Mouse (Mus musculus) gastrocnemius, adult 2 months (tissue): ENCODE measurements around the gene Colec11. TPM values are rescaled to one million over a fixed set of nuclear protein-coding genes. Genes with fewer than 3 reads are reported as not detected.

ENCODE experiments used
- DNase-seq: peaks from one replicate; pipeline ENCODE4 v3.0.0; 2022
- H3K27ac ChIP-seq: fragments of 200-600 bp; 2 replicates; pipeline ENCODE4 v1.8.1; 2022; ENCODE audit warnings: mild to moderate bottlenecking
- H3K4me3 ChIP-seq: fragments of 200-600 bp; 2 replicates; pipeline ENCODE4 v1.8.1; 2022; ENCODE audit warnings: mild to moderate bottlenecking, moderate library complexity
- CTCF ChIP-seq: fragments of 200-600 bp; IDR thresholded peaks from 2 replicates; pipeline ENCODE4 v1.8.1; 2022; ENCODE audit warnings: antibody characterized with exemption, mild to moderate bottlenecking, moderate library complexity
- intact Hi-C: fragments of 180-260 bp; cut with DNase I; formaldehyde crosslinking; loops from one replicate; pipeline ENCODE4 v1.15.1; 2025
- total RNA-seq, 2 experiments: library from RNA; stranded (reverse); gene quantifications; 2 replicates each; pipeline ENCODE4 v1.2.3; 2021

Colec11 gene
- total RNA-seq, 2 experiments from 2014 or later, result 0.28 to 0.56 TPM

DNA sequence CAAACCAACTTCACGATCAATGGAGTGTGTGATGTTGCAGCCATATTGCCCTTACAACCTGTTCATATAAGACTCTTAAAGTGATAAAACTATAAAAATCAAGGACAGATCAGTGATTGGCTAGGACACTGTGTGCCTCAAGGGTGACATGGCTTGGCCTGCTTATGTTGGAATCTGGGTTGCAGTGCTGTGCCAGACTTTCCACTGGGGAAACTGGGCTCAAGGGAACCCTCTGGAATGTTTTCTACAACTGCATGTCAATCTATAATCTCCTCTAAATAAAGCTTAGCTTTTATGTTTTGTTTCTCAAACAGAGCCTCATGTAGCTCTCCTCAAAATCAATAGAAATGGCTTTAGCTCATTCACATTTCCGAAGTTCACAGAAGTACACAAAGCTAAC is 1.1 kb upstream of the Colec11 start:
- intact Hi-C loops, result no loop called here
- Histone ChIP-seq H3K27ac (no peak overlapping the region), H3K4me3 (no peak overlapping the region)
- no peak for DNase-seq
- TF ChIP-seq CTCF, result no peak

GRCm38 (mm10) chr12:28622641-28623040 is 536 bp downstream of the Colec11 start:
- Histone ChIP-seq H3K4me3 (no peak overlapping the region), H3K27ac (no peak overlapping the region)
- DNase-seq, result no peak
- TF ChIP-seq CTCF, result no peak
- intact Hi-C loops, result no loop called here

- H3K4me3 ChIP-seq, result no peak overlapping the region
- no peak overlapping the region for H3K27ac ChIP-seq
- intact Hi-C loops, result no loop called here
- no peak for TF ChIP-seq CTCF
- DNase-seq, result no peak
Measured at GRCm38 (mm10) chr12:28622167-28622532, 1.0 kb downstream of the Colec11 start.

- Histone ChIP-seq H3K4me3 (no peak overlapping the region), H3K27ac (no peak overlapping the region)
- DNase-seq, result no peak
- no peak for TF ChIP-seq CTCF
- intact Hi-C loops, result no loop called here
Measured at GRCm38 (mm10) chr12:28621451-28622166, 1.6 kb downstream of the Colec11 start.

- TF ChIP-seq CTCF, result no peak
- Histone ChIP-seq H3K4me3 (no peak overlapping the region), H3K27ac (no peak overlapping the region)
- DNase-seq, result no peak
- intact Hi-C loops, result no loop called here
Measured at GRCm38 (mm10) chr12:28617297-28617696, 5.9 kb downstream of the Colec11 start.

DNA sequence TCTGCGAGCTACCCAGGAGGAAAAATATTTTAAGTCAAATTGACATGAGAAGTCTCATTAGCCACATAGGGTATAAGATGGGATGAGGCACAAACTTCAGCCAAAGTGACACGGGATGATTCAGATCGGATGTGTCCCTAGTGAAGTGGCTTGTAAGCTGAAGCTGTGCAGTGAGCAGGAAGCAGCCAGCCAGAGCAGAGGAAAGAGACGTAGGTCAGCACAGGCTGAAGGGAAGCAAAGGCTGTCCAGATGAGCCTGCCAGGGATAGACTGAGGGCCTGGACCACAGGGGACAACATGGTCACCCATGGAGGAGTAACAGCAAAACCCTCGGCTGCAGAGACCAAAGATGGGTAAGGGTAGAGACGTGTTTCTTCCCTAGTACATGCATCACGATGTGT is 8.8 kb downstream of the Colec11 start:
- intact Hi-C loops, result no loop called here
- peak overlapping the region; percentile 33; the same call in 1 of the 2 replicates for H3K4me3 ChIP-seq
- H3K27ac ChIP-seq, result no peak overlapping the region
- no peak for DNase-seq
- no peak for TF ChIP-seq CTCF

DNA sequence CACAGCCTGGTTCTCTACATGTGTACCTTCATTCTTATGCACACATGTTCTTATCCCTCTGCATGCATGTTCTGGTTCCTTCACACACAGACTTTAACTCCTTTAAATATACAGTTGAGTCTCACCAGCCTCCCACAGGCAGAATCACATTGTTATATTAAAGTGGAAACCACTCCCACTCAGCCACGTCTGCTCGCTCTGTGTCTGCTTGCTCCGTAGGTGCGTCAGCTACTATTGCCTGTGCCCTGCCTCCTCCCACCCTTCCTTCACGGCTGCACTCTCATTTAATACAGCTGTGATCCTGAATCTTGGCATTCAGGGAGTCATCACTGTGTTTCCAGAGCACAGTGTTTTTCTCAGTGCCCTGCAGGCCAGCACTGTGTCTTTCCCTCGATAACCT is 10.8 kb downstream of the Colec11 start:
- DNase-seq, result no peak
- Histone ChIP-seq H3K4me3 (no peak overlapping the region), H3K27ac (no peak overlapping the region)
- TF ChIP-seq CTCF, result no peak
- intact Hi-C loops, result no loop called here

- no peak for TF ChIP-seq CTCF
- Histone ChIP-seq H3K27ac (no peak overlapping the region), H3K4me3 (no peak overlapping the region)
- intact Hi-C loops, result no loop called here
- no peak for DNase-seq
Measured at GRCm38 (mm10) chr12:28607546-28608305, 15.5 kb downstream of the Colec11 start.

DNA sequence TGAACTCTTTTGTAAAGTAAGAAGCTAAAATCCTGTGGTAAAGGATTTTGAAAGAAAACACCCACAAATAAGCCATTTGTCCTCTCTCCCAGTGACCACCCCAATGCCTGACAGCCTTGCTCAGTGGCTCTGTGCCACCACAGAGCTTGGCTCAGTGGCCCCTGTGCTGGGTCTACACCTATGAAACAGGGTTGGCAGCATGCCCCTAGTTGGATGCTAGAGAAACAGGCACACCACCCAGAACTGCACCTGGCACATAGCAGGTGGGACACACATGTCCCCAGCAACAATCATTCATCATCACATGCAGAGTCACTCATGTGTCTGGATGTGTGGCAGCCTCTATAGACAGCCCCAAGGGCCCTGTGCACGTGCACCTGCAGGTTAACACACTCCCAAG is 19.7 kb downstream of the Colec11 start:
- no peak overlapping the region for H3K4me3 ChIP-seq
- no peak for TF ChIP-seq CTCF
- DNase-seq, result no peak
- intact Hi-C loops, result no loop called here
- no peak overlapping the region for H3K27ac ChIP-seq

DNA sequence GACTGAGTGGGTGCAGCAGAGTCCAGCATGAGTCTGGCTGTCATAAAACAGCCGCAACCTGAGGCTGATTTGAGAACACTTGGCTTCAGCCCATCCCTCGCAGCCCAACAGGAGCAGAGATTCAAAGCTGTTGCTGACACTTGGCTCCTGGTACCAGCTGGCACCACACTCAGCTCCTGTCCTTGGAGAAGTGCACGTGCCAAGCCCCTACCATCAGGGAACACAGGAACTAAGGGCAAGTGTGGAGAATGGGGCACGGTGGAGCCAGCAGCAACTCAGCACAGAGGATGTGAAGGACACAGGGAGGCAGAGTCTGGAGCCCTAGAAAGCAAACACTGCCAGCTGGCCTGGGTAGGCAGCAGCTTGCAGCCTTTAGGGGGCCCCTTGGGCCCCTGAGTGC is 20.9 kb downstream of the Colec11 start:
- TF ChIP-seq CTCF, result no peak
- intact Hi-C loops, result no loop called here
- Histone ChIP-seq H3K4me3 (no peak overlapping the region), H3K27ac (no peak overlapping the region)
- DNase-seq, result no peak

GRCm38 (mm10) chr12:28598526-28598991 is 24.6 kb downstream of the Colec11 start:
- no peak for DNase-seq
- Histone ChIP-seq H3K27ac (no peak overlapping the region), H3K4me3 (no peak overlapping the region)
- intact Hi-C loops, result no loop called here
- TF ChIP-seq CTCF, result no peak

DNA sequence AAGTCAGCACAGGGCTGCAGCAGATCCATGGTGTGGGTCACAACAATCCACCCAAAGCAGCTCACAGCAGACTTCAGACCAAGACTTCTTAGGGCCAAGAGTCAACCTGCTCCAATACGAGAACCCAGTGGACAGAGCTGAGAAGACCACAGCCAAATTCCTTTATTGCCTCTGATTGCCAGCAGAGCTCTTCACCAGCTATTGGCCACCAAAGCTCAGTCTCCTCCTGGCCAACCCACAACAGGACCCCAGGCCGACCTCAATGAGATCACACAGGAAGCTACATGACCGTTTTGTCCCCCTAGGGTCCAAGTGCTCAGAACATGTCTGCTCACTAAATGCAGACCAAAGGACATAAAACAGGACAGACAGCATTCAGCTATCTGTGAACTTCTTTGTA is 25.1 kb downstream of the Colec11 start:
- intact Hi-C loops, result no loop called here
- Histone ChIP-seq H3K27ac (no peak overlapping the region), H3K4me3 (no peak overlapping the region)
- no peak for DNase-seq
- TF ChIP-seq CTCF, result no peak

DNA sequence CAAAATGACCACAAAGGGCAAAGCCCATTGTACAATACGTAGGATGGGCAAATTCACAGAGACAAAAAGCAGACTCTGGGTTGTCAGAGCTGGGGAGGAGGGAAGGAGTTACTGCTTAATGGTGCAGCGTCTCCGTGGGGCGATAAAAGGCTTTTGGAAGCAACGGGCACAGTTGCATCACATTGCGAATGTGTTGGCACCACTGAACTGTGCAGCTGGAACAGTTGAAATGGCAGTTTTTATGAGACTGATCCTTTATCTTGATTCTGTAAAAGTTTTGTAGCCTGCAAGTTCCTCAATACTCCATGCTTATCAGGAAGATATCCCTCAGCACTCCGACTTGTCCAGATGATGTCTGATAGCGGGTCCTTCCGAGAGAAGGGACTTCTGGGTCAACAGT is 25.5 kb downstream of the Colec11 start:
- no peak for DNase-seq
- intact Hi-C loops, result no loop called here
- no peak for TF ChIP-seq CTCF
- no peak overlapping the region for H3K4me3 ChIP-seq
- no peak overlapping the region for H3K27ac ChIP-seq

GRCm38 (mm10) chr12:28596851-28597250 is 26.3 kb downstream of the Colec11 start:
- no peak overlapping the region for H3K27ac ChIP-seq
- no peak for TF ChIP-seq CTCF
- intact Hi-C loops, result no loop called here
- no peak overlapping the region for H3K4me3 ChIP-seq
- DNase-seq, result no peak
